Mouse (Mus musculus): Measurements from ENCODE around the gene Esp36. TPM values are rescaled to one million over a fixed set of nuclear protein-coding genes. Genes with fewer than 3 reads are reported as not detected.

Esp36 gene
- polyA plus RNA-seq (2012), result not detected in 2 replicates

GRCm38 (mm10) chr17:38420085-38420484, at the start of gene Esp36:
Gene Esp36 (minus strand): TSS chr17:38420185.

Other genes starting within 250 kb of the Esp36 start
- not detected in 2 replicates for gene Olfr134, start 248.8 kb downstream of the Esp36 start, polyA plus RNA-seq (2012)
- gene Olfr135, start 215.8 kb downstream of the Esp36 start, polyA plus RNA-seq (2012), result not detected in 2 replicates
- not detected in 2 replicates for gene Olfr138, start 159.2 kb downstream of the Esp36 start, polyA plus RNA-seq (2012)
- gene Olfr137, start 112.6 kb downstream of the Esp36 start, polyA plus RNA-seq (2012), result not detected in 2 replicates
- gene Olfr136, start 90.4 kb downstream of the Esp36 start, polyA plus RNA-seq (2012), result not detected in 2 replicates
- not detected in 2 replicates for gene Esp34, start 134.0 kb upstream of the Esp36 start, polyA plus RNA-seq (2012)
- not detected in 2 replicates for gene Esp31, start 219.3 kb upstream of the Esp36 start, polyA plus RNA-seq (2012)

Measured in megakaryocyte-erythroid progenitor cell, adult 5 weeks (primary cell).